Mouse (Mus musculus): ENCODE measurements around the gene Polm.
"Not testable (repeated sequence)": the region's sequence is repeated elsewhere in the genome, so short reads cannot be mapped to it uniquely, and the experiment has no call there.

The Polm gene

DNA sequence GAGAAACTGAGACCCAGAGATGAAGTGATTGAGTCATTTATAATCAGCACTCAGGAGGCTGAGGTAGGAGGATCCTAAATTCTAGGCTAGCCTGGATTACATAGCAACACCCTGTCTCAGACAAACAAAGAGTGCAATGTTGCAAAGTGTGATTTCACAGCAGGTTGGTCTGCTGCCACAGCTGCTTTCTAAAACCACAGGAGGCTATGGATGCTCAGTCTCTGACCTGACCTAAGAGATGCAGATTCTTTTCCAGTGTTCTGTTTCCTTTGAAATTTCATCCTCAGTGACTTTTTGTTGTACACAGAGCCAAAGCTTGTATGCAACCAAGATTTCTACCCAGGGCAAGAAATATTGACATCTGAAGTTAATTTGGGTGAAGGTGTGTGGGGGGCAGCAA lies 17.7 kb upstream of the Polm start:
- DNase-seq (ENCODE audit: low spot score) = no peak

DNA sequence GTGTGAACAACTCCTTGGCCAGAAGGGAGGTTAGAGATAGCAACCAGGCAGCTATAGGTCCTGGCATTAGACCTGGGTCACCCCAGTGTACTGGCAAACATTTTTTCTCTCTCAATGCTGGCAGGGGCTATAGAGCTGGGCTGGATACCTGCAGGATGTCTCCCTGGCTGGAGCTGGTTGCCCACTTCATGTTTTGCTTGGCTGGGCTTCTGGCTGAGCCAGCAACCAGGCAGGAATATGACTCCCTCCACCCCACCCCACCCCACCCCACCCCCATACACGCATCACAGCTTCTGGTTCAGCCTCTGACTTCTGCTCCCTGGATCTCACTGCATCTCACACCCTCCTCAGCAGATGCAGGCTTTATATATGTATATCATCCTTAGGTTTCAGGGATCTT lies 14.5 kb upstream of the Polm start:
- DNase-seq (ENCODE audit: low spot score) = no peak

DNA sequence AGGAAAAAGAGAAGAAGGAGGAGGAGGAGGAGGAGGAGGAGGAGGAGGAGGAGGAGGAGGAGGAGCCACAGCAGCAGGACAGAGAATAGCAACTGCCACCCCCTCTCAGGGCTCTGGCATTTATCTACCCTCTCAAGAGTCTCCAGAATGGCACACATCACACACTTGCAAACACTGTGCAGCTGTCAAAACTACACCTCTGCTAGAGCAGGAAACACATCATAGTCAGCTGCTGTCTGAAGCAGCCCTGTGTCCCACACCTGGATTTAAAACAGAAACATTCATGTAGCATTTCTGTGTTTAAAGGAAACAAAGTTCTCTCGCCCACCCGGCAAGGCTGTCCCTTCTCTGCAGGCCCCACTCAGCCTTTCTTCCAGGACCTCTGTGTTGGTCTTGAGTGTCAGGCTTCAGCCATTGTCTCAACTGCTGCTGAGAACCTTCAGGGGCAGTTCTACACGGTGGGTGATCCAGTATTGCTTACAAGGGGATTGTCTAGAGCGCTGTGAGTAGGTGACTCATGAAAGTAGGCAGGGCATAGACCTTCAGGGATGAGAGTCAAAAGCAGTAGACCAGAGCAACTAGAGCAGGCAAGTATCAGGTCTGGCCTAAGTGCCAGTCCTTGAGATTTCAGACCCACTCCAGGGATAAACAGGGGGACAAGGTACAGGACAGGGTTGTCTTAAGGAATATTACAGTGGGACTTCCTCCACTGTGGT lies 13.4 kb upstream of the Polm start:
- no peak for DNase-seq (ENCODE audit: low spot score)

DNA sequence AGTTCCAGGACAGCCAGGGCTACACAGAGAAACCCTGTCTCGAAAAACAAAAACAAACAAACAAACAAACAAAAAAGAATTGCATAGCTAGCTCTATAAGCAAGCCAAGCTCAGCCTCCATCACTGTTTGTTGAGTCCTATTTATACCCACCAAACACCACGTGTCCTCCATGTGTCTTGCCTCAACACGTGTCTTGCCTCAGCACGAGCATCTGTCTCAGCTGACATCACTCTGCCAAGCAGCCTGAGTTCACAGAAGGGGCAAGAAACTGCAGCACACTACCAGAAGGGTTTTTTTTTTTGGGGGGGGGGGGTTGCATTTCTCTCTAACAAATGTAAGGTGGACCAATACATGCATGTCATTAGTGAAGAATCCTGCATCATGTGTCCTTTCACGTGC lies 12.6 kb upstream of the Polm start:
- no peak for DNase-seq (ENCODE audit: low spot score)

DNA sequence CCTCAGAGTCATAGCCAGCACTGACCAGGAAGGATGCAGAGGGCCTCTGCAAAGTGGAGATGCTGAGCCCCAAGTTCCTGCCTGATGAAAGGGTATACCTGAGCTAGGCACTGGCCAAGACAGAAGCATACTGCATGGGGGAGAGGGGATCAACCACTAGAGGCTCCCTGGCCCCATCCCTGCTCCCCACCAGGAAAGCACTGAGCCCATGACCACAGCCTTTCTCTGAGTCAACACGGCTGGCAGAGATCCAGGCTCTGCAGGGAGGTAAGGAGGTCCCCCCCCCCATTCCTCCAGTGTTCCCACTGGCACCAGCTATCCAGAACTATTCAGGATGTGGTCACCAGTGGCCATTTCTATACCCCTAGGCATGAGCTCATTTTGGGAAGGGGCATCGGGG lies 11.5 kb upstream of the Polm start:
- DNase-seq (ENCODE audit: low spot score) = no peak

DNA sequence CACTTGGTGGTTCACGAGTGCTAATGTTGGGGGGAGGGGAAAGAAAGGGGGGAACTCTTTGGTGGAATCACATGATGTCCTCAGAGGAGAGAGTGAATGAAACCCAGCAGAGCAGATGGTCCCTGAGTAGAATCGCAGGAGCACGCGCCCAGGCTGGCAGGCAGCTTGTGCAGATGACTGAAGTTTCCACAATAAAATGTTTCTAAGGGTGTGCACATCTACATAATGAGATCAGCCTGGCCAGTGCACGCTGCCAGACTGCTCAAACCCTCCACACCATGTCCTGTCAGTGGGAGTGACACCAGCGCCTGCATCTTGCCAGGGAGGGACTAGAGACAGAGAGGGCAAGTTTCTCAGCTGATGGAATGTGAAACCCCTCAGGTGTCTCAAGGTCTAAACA lies 10.9 kb upstream of the Polm start:
- DNase-seq (ENCODE audit: low spot score) = no peak

DNA sequence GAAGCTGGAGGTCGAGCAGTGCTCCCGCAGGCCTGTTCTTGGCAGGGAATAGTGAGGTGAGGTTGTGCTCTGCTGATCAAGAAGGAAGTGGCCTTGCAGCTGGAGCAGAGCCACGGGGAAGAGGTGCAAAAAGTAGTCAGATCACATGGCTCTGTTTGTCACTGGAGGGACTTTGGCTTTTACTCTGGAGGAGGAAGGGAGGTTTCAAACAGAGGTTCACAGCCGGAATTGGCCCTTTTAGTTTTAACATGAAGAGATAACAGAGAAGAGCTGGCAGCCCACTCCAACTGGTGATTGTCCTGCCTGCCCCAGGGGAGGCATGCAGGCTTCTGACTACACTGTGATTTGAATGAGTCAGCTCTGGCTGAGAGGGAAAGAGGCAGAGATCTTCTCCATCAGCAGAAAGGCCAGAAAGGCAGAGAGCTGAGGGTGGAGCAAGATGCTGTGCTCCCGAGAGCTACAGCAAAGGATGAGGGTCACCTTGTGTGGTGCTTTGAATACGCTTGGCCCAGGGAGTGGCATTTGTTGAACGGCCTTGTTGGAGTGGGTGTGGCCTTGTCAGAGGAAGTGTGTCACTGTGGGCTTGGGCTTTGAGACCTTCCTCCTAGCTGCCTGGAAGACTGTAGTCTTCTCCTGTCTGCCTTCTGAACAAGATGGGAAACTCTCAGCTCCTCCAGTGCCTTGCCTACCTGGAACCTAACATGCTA lies 9.0 kb upstream of the Polm start:
- DNase-seq (ENCODE audit: low spot score) = no peak

DNA sequence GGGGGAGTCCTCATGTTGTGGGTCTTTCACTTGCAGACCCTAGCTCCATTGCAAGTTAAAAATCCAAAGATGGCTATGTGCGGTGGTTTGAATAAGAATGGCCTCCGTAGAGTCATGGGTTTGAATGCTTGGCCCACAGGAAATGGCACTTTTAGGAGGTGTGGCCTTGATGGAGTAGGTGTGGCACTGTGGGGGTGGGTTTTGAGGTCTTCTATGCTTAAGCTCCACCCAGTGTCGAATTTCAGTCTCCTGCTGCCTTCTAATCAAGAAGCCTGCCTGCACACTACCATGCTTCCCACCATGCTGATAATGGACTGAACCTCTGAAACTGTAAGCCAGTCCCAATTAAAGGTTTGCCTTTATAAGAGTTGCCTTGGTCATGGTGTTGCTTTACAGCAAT lies 5.3 kb upstream of the Polm start:
- DNase-seq (ENCODE audit: low spot score) = no peak

DNA sequence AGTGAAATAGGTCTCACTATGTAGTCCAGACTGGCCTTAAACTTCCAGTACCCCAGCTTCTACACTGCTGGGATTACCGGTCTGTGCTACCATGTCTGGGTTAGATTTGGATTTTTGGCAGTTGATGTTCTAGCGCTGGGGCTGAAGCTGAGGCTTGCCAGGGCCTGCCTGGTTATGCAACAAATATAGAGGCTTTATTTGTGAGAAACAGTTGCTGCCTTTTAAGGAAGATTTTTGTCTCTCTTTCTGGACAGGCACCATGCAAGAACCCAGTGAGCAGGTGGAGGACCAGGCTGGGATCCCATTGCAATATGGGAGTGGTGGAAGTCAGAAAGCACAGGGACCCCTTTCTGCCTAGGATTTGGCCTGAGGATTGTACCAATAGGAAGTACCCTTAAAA lies 3.9 kb upstream of the Polm start:
- no peak for DNase-seq (ENCODE audit: low spot score)

DNA sequence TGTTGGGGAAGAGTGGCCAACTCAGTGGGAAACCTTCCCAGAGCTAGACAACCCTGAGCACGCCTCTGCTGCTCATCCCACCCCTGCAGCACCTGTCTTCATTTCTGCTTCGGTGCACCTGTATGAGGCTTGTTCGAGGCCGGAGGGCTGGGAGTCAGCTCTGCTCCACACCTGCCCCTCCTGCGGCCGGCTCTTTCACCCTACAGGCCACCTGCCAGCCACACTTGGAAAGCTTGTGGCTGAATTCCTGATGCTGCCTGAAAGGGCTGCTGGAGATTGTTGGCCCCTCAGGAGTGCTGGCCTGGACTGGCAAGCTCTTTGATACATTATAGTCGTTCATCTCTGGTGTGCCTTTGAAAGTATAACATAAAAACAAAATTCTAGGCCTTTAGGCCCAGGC lies 2.5 kb upstream of the Polm start:
- no peak for DNase-seq (ENCODE audit: low spot score)

DNA sequence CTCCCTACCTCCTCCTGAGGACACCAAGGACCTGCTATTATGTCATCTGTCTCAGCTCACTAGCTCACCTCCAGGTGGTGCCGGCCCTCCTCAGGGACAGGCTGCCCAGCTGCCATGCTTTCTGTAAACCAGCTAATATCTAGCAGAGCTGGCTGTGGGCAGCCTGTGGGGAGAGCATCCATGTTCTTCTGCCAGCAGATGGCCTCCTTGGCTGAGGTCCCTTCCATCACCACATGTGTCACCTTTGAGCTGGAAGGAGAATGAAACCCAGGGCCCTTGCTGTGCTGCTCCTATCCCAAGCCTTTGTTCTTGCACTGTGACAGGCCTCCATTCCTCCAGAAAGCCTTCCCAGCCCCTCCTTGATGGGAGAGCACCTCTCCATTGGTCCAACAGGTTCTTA lies 1.7 kb downstream of the Polm start:
- DNase-seq (ENCODE audit: low spot score) = peak; percentile 21

DNA sequence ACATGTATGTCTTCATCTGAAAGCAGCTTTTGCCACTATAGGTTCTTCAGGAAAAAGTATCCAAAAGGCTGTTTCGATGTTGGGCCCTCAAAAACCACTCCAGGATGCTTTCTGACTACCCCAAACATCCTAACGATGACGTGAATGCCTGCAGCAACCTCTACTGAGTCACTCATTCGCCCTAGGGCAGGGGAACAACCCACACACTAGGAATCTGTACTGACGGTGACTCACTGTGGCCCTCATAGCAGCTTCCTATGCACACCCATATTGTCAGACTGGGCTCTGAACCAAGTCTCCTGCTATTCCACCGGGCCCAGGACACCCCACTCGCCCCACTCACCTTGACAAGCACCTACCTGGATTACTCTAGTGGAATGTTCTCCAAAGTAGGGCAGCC lies 2.8 kb downstream of the Polm start:
- no peak for DNase-seq (ENCODE audit: low spot score)

DNA sequence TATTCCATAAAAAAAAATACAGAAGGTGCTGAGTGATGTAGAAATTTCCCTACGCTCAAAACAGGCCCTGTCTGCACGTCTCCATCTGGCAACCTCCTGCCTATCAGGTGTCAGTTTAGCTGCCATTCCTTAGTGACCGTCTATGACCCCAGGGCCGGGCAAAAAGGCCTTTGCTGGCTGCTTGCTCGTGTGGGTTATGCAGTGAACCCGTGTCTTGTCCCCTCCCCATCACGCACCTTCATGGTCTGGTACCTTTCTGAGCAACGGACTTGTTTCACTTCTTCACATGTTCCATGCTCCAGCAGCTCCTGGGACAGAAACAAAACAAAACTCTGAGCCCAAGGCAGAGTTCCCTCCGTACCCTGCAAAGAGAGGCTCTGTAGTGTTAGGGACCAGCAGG lies 3.3 kb downstream of the Polm start:
- DNase-seq (ENCODE audit: low spot score) = no peak

DNA sequence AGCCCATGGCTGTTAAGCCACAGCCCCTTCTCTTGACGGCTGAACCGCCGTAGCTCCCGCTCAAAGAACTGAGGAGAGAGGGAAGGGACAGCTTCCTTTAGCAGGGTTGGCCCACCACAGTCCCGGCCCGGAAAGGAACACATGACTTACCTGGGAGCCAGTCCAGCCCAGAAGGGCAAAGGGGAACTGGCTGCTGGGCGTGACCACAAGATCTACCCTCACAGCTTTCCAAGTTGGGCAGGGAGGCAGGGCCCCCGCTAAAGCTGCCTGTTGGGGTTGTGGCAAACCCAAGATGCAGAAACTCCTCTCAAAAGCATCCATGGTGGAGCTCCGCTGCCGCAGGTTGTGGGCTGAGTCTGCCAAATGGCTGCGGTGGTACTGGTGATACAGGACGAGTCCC lies 8.5 kb downstream of the Polm start:
- DNase-seq (ENCODE audit: low spot score) = no peak

DNA sequence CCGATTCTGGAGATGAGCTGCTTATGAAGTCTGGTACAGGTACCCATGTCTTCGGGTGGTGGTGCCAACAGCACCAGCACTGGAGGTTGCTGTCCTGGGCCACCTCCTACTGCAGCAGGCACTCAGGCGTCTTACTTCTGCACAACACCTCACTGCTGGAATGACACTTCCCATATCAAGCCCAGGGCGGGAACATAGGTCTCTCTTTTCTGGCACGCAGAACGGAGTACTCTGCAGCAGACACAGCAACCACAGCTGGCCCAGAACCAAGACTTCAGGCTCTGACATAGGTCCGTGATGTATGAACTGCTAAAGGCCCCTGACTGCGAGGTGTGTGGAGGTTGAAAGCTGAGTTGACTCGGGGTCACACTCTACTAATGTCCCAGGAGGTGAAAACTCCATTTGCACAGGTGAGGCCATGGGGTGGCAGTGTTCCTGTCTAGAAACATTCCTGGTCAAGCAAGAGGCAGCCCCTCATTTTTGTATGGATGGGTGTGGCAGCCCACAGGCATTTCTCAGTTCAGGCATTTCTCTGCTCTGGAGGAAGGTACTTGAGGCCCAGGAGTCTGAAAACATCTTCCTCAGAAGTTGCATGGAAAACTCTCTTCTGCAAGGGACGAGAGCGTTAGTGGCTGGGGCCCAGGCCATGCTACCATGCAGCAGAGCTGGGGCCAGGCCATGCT lies 9.2 kb downstream of the Polm start:
- DNase-seq (ENCODE audit: low spot score) = no peak

DNA sequence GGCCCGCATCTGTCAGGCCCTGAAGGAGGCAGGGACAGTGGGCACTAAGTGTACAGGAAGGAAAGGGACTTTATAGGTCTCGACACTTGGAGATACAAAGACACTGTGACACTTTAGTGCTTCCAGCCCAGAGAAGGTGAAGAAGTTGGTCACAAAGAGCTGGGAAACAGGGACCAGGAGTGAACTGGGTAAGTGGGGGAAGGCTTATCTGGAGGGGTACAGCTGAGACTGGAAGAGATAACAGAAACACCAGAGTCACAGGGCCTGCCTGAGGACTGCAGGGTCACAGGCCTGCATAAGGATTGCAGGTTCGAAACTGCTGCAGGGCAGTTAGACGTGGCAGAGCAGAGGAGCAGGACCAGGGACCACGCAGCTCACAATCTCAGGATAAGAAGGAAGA lies 9.9 kb downstream of the Polm start:
- no peak for DNase-seq (ENCODE audit: low spot score)

DNA sequence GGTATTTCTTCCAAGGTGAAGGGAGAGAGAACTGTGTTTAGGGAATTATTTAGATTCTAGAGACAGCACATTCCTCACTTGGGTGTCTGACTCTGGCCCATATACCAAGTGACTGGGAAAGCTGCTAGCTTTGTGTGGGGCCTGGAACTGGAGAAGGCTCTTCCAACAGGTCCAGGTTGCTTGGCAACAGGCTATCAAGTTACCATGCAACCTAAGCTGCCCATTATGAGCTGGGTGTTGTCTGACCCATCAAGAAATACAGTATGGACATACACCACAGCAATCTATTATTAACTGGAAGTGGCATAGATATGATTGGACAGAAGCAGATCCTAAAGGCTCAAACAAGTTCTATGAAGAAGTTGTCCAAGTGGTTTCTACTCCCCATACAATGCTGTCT lies 12.4 kb downstream of the Polm start:
- no peak for DNase-seq (ENCODE audit: low spot score)

DNA sequence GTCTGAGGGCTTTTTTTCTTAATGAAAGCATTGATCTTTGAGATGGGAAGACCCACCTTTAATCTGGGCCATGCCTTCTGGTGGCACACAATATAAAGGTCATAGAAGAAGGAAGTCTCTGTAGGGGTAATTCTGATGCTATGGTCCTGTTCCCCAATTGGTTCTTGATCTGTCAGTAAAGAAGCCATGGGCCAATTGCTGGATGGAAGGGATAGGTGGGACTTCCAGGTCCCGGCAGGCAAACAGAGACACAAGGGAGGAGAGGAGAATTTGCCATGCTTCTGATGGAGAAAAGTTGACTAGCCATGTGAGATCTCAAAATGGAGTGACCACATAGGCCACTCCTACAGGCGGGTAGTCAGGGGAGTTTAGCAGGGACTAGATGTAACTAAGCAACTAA lies 18.6 kb downstream of the Polm start:
- DNase-seq (ENCODE audit: low spot score) = no peak

DNA sequence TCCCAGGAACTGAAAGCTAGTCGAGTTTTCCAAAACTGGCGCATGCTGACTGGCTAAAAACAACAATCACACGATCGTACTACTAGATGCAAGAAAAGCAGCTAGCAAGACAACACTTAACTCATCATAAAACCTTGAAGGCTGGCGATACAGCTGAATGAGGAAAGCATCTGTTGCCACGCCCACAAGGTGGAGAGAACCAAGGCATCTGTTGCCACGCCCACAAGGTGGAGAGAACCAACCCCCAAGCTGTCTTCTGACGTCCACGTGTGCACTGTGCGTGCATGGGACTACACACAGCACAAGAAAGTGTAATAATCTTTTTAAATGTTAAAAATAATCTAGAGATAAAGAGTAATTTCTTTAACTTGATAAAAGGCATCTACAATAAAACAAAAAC lies 24.4 kb downstream of the Polm start:
- DNase-seq (ENCODE audit: low spot score) = no peak

DNA sequence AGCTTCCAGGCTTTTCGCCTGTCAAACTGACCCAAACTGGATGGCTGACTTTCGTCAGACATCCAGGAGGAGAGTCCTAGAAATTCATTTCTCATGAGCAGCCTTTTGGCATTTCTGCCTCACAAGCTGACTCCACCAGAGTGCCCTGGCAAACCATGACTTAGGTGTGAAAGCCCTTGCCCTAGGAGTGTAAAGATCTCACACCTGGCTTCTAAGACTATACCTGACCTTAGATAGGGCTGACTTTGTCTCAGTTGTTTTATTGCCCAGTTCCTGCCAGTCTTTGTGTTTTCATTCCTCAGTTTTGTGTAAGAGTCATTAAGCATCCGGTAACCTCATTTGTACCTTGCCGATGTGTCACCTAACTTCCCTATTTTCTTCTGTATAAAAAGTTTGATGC lies 28.3 kb downstream of the Polm start:
- DNase-seq (ENCODE audit: low spot score) = not testable (repeated sequence)

DNA sequence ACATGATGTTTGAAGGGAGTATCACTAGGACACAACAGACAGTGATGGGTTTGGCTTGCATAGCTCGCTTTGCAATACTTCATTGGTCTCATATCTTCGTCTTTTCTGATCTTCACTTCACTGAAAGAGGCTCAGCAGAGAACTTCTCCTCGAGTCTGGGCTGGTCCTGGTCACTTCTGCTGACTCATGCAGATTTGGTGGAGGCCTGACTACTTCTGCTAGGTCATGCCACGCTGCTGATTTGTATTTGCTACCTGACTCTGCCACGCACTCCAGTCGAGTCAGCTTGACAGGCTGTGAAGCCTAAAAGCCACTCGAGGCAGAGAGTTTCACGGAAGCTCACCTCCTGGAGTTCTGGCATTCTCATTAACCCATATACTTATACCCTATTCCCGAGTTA lies 29.9 kb downstream of the Polm start:
- no peak for DNase-seq (ENCODE audit: low spot score)

DNA sequence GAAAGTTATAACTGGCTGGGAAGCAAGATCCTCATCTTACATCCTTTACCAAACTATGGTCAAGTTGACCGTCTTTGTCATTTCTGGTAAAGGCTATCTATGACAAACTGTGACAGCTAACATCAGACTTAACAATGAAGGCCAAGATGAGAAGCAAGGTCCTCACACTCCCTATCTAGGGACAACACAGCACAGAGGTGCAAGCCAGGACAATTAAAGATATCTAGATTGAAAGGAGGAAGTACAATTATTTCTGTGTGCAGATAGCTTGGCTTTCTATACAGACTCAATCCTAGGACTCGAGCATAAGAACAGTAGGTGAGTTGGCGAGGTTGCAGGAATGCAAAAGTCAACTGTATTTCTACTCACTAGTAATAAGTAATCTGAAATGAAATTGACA lies 32.1 kb downstream of the Polm start:
- DNase-seq (ENCODE audit: low spot score) = no peak

DNA sequence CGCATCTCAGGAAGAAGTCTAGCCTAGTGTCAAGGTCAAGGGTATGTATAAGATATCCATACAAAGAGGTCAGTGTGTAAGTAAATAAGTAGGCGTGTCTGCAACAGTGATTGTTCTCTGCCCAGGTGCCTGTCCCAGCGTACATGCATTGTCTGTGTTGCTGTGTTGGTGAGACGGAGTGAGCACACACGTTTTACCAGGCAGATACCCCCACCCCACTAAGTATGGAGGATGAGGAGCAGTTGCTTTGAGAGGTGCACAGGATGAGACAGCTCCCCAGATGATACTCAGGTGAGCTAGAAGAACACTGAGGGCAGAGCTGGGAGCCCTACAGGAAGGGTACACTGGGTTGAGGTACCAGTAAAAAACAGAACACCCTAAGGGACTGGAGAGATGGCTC lies 33.6 kb downstream of the Polm start:
- DNase-seq (ENCODE audit: low spot score) = no peak

DNA sequence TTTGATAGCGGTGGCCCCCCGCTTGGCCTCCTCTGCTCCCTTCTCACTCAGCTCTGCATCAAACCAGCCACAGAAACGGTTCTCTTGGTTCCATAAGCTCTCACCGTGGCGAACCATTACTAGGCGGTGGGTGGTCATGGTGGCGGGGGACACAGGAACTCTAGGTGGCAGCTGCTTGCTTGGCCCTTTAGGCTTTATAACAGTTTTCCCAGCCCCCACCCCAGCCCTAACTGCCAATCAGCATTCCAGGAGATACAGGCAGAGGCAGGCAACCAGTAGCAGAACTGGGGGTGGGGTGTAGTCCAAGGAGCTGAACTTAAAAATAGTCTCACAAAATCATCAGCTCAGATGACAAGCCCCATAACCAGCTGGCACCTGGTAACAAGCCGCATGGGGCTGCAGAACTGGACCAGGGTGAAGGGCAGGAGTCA lies 34.2 kb downstream of the Polm start, which contains the start of gene Pgam2:
Gene Pgam2 (minus strand): TSS at position 183 of the 431 bp plus-strand sequence.
- DNase-seq (ENCODE audit: low spot score) = peak; percentile 29
